Mouse (Mus musculus) kidney, adult 2 months (tissue): Measurements from ENCODE around the gene Ptpra.

Experiments used
- CTCF ChIP-seq: fragments of 200-500 bp; conservative IDR thresholded peaks from 2 replicates; pipeline ENCODE4 v1.5.1; 2011; ENCODE audit warnings: low read depth, mild to moderate bottlenecking, control low read depth, low read length, moderate library complexity, mixed read lengths; ENCODE audit not compliant: insufficient read depth, insufficient read length
- POLR2A ChIP-seq: fragments of 200-500 bp; IDR thresholded peaks from one replicate; pipeline ENCODE4 v1.6.1; 2011; ENCODE audit warnings: low read depth, low read length, control low read depth

- TF ChIP-seq CTCF (no peak), POLR2A (no peak)
Measured at GRCm38 (mm10) chr2:130496931-130497330, 46.9 kb downstream of the Ptpra start.
